Mouse (Mus musculus) lung, embryonic 16.5 days (tissue): ENCODE measurements around the gene Rrp12. TPM values are rescaled to one million over a fixed set of nuclear protein-coding genes. Genes with fewer than 3 reads are reported as not detected.

Experiments
- ATAC-seq: fragments of 200-750 bp; cut with Nextera tagmentation; 2 replicates; pipeline ENCODE4 v1.8.0; 2017; ENCODE audit warnings: low read depth, mild to moderate bottlenecking, moderate library complexity
- H3K27ac ChIP-seq: fragments of 300-500 bp; sonication (generic); 2 replicates; pipeline ENCODE4 v1.5.1; 2014; ENCODE audit warnings: mild to moderate bottlenecking, control low read depth, low read length
- H3K27me3 ChIP-seq: fragments of 300-500 bp; sonication (generic); 2 replicates; pipeline ENCODE4 v1.6.1; 2014; ENCODE audit warnings: low read depth, low read length, mixed read lengths; ENCODE audit not compliant: control insufficient read depth, insufficient read depth
- H3K36me3 ChIP-seq: fragments of 300-500 bp; sonication (generic); 2 replicates; pipeline ENCODE4 v1.6.1; 2014; ENCODE audit warnings: low read length; ENCODE audit not compliant: control insufficient read depth, insufficient read depth
- H3K4me1 ChIP-seq: fragments of 300-500 bp; sonication (generic); replicated peaks from 2 replicates; pipeline ENCODE4 v1.6.1; 2014; ENCODE audit warnings: low read length, mixed read lengths; ENCODE audit not compliant: control insufficient read depth, insufficient read depth
- H3K4me2 ChIP-seq: fragments of 300-500 bp; sonication (generic); 2 replicates; pipeline ENCODE4 v1.6.1; 2014; ENCODE audit warnings: low read depth, low read length, control low read depth
- H3K4me3 ChIP-seq: fragments of 300-500 bp; sonication (generic); 2 replicates; pipeline ENCODE4 v1.5.1; 2014; ENCODE audit warnings: mild to moderate bottlenecking, low read length, control low read depth
- H3K9ac ChIP-seq: fragments of 300-500 bp; sonication (generic); 2 replicates; pipeline ENCODE4 v1.6.1; 2014; ENCODE audit warnings: low read length, control low read depth
- H3K9me3 ChIP-seq: fragments of 300-500 bp; sonication (generic); 2 replicates; pipeline ENCODE4 v1.6.1; 2016; ENCODE audit warnings: low read length; ENCODE audit not compliant: control insufficient read depth
- WGBS: fragments of 180-500 bp; shearing (Covaris S2); extraction: QIAGEN DNeasy Blood & Tissue Kit; methylation state at CpG from one replicate; pipeline ENCODE4 v1.1.7; 2014; 5-methylcytosine and 5-hydroxymethylcytosine counted together
- polyA plus RNA-seq: library from polyadenylated mRNA; unstranded; fragments of >200 nt; fragmentation: Nextera tagmentation; extraction: Ambion mirVana; gene quantifications from 2 replicates; pipeline ENCODE4 v1.2.1, GENCODE M21; 2015

Rrp12 gene
- 9.9 and 11.4 TPM in 2 replicates for polyA plus RNA-seq

DNA sequence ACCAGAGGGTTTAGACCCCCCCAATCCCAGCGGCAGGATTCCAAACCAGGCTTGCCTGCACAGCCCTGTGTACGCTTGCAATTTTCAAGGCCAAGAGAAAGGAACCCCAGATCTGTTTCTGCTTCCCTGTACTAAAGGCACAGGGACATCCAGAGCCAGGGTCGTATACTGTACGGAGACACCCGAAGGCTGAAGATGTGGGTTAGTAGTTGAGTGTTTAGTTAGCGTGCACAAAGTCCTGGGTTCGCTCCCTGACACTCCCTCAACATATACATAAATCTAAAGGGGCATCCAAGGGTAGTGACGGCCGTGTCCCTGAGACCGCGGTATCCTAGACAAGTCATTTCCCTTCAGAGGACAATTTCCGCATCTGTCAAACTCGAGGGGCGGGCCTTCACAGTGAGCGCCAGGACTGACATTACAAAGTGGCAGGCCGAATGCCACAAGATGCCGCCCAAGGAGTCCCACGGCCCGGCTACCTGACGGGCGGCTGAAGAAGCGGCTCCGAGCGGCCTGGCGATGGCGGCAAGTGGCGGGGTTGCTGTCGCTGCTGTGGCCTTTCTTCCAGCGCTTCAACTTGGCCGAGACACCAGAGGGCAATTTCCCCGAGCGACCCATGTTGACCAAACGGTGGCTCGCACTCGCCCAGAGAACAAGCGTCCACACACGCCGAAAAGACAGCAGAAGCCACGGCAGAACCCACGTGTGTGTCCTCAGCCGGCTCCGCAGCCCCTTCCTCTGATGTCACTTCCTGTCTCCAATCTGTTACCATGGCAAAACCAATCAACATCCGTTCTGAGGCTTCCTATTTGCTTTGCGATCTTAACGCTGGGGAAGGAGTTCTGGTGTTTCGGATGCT, at the start of gene Rrp12:
Gene Rrp12 (minus strand): TSS at position 714 of the 859 bp plus-strand sequence.
- Histone ChIP-seq H3K9me3 (no peaks in the 10 kb centered on the region), H3K27ac (peak within 1 kb of the TSS; percentile 25), H3K4me3 (peak within 1 kb of the TSS; percentile 73), H3K4me2 (peak within 1 kb of the TSS; percentile 84), H3K4me1 (peaks cover 11% of the 10 kb centered on the region), H3K27me3 (no peaks in the 10 kb centered on the region), H3K36me3 (no peaks in the 10 kb centered on the region), H3K9ac (peak within 1 kb of the TSS; percentile 66)
- peak; percentile 92 for ATAC-seq
- WGBS: under 1% methylated on average over 46 of the region's 46 CpGs

- Histone ChIP-seq H3K9ac (no peak overlapping the region), H3K4me3 (no peak overlapping the region), H3K36me3 (peaks cover 58% of the 10 kb centered on the region), H3K9me3 (no peaks in the 10 kb centered on the region), H3K27me3 (no peaks in the 10 kb centered on the region), H3K4me2 (no peak overlapping the region), H3K4me1 (no peaks in the 10 kb centered on the region), H3K27ac (no peak overlapping the region)
- 83% methylated on average over 7 of the region's 7 CpGs for WGBS
- no peak for ATAC-seq
Observed at GRCm38 (mm10) chr19:41943841-41944240, 47.9 kb upstream of the Rrp12 start.

- H3K36me3 ChIP-seq: peaks cover 29% of the 10 kb centered on the region
- WGBS: 82% methylated on average over 5 of the region's 5 CpGs
Observed at GRCm38 (mm10) chr19:41938539-41938938, 42.6 kb upstream of the Rrp12 start.

GRCm38 (mm10) chr19:41935921-41936320, 39.9 kb upstream of the Rrp12 start:
- H3K36me3 ChIP-seq: peaks cover 14% of the 10 kb centered on the region
- no peak for ATAC-seq
- H3K4me1 ChIP-seq: peaks cover 15% of the 10 kb centered on the region
- no peak overlapping the region for H3K4me2 ChIP-seq
- 76% methylated on average over 1 of the region's 1 CpGs for WGBS
- H3K27me3 ChIP-seq: no peaks in the 10 kb centered on the region
- H3K4me3 ChIP-seq: no peak overlapping the region
- H3K9me3 ChIP-seq: no peaks in the 10 kb centered on the region
- no peak overlapping the region for H3K9ac ChIP-seq
- H3K27ac ChIP-seq: no peak overlapping the region

More at GRCm38 (mm10) chr19:41938539-41938938, 42.6 kb upstream of the Rrp12 start:
- Histone ChIP-seq H3K4me3 (no peak overlapping the region), H3K27ac (no peak overlapping the region), H3K27me3 (no peaks in the 10 kb centered on the region), H3K4me1 (peaks cover 9% of the 10 kb centered on the region), H3K9ac (no peak overlapping the region), H3K9me3 (no peaks in the 10 kb centered on the region), H3K4me2 (no peak overlapping the region)
- no peak for ATAC-seq

DNA sequence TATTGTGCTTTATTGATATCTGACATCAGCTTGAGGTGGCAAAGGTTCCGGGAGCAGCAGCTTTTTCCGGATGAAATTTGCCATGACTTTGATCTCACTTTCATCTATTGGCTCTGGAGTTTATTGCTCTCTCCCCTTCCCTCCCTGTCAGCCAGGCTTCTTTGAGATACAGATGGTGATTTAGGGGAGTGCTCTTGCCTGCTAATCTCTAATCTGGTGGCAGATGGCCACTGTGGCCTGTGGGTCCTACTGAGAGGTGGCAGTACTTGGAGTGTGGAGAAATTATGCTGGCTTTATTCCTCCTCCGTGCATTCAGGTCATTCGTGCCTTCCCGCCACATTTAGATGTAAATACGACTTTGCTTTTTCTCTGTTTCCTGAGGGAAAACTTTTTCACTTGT, 38.2 kb upstream of the Rrp12 start:
- H3K36me3 ChIP-seq: peaks cover 6% of the 10 kb centered on the region
- WGBS: 31% methylated on average over 6 of the region's 6 CpGs
- H3K9me3 ChIP-seq: no peaks in the 10 kb centered on the region
- H3K4me2 ChIP-seq: peak overlapping the region; percentile 72
- H3K4me3 ChIP-seq: peak overlapping the region; percentile 96
- no peak overlapping the region for H3K27ac ChIP-seq
- peak overlapping the region; percentile 89 for H3K9ac ChIP-seq
- peaks cover 15% of the 10 kb centered on the region for H3K4me1 ChIP-seq
- ATAC-seq: no peak
- H3K27me3 ChIP-seq: no peaks in the 10 kb centered on the region

- Histone ChIP-seq H3K4me2 (peak within 1 kb of the TSS; percentile 90), H3K4me1 (peaks cover 15% of the 10 kb centered on the region), H3K4me3 (peak within 1 kb of the TSS; percentile 96), H3K9me3 (no peaks in the 10 kb centered on the region), H3K36me3 (peaks cover 8% of the 10 kb centered on the region), H3K27me3 (no peaks in the 10 kb centered on the region), H3K9ac (peak within 1 kb of the TSS; percentile 89), H3K27ac (peak within 1 kb of the TSS; percentile 55)
- ATAC-seq: peak; percentile 100
- under 1% methylated on average over 47 of the region's 47 CpGs for WGBS
Observed at GRCm38 (mm10) chr19:41933179-41934086, 37.5 kb upstream of the Rrp12 start, which contains the start of the genes Exosc1 and Zdhhc16. Exosc1 (minus strand) TSS chr19:41933423. Zdhhc16 (plus strand) TSS chr19:41933480.

GRCm38 (mm10) chr19:41932686-41933085, 36.7 kb upstream of the Rrp12 start:
- Histone ChIP-seq H3K27ac (peak overlapping the region; percentile 55), H3K27me3 (no peaks in the 10 kb centered on the region), H3K4me3 (peak overlapping the region; percentile 96), H3K9me3 (no peaks in the 10 kb centered on the region), H3K36me3 (peaks cover 4% of the 10 kb centered on the region; the same call in 1 of the 2 replicates), H3K4me1 (peaks cover 15% of the 10 kb centered on the region), H3K9ac (peak overlapping the region; percentile 78), H3K4me2 (peak overlapping the region; percentile 90)
- peak; percentile 18; the same call in 1 of the 2 replicates for ATAC-seq
- under 1% methylated on average over 28 of the region's 28 CpGs for WGBS

GRCm38 (mm10) chr19:41920412-41921067, 24.6 kb upstream of the Rrp12 start:
- Histone ChIP-seq H3K4me3 (no peak overlapping the region), H3K27me3 (no peaks in the 10 kb centered on the region), H3K27ac (no peak overlapping the region), H3K9ac (no peak overlapping the region), H3K4me1 (no peaks in the 10 kb centered on the region), H3K4me2 (no peak overlapping the region), H3K36me3 (peaks cover 44% of the 10 kb centered on the region), H3K9me3 (no peaks in the 10 kb centered on the region)
- no peak for ATAC-seq
- WGBS: 76% methylated on average over 5 of the region's 5 CpGs
